Mouse (Mus musculus): ENCODE measurements around the gene Selenok. TPM values are rescaled to one million over a fixed set of nuclear protein-coding genes. Genes with fewer than 3 reads are reported as not detected.

The Selenok gene
- total RNA-seq (2021), result 10 to 100 TPM; 81.3 to 90.2 TPM

DNA sequence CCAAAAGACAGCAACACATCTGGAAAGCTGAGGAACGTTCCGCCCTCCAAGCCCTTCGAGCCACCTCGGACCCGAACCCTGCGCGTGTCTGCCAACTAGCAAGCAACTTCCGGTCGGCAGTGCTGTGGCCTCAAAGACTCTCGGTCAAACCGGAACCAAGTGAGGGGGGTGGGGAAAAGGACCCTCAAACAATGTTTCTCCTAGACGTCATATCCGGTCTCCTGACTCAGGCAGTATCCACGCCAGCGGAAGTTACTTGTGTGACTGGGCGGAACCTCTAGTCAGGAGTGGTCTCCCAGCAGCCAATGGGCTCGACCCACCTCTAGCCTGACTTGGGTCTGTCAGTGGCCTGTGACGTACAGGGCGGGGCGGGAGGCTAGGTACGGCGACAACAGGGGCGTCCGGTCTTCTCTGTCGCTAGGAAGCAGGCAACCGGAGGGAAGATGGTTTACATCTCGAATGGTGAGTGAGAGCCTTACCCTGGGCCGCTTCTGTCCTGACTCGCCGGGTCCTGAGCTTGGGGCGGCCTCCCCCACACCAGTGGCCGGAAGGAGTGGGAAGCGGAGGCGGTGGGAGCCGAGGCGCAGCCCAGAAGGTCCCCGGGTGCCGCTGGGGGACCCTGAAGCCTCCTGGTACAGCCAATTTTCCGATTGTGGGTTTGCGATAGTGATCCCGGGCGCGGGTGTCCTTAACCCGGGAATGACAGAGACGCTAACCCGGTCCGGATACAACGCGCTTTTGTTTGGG, at the start of gene Selenok:
TSS of gene Selenok (plus strand) at position 234 of the 747 bp plus-strand sequence.
- intact Hi-C loops (cut with DNase I), result loop anchor here (5.0 kb wide), 1 partner anchor 509 kb away; the partner anchor contains the start of gene Dcp1a
- DNase-seq (ENCODE audit: low spot score), result peak; percentile 95

DNA sequence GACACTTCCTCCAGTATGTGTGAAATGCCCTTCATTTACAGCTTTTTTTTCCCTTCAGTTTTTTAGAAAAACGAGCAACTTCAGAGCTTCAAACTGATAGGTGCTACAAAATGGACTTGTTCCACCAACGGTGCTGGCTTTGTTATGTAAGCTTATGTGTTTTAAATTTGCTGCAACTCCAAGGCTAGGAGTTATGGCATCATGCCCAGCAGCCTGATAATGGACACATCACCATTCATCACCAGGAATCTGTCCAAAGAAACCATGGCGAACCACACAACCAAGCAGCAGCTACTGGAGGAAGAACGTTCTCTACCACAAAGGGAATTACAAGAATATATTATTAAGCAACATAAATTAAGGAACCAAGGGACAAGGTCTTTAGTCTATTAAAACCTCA, 39.1 kb upstream of the Selenok start:
- intact Hi-C loops (cut with DNase I), result no loop called here
- no peak for DNase-seq (ENCODE audit: low spot score)

DNA sequence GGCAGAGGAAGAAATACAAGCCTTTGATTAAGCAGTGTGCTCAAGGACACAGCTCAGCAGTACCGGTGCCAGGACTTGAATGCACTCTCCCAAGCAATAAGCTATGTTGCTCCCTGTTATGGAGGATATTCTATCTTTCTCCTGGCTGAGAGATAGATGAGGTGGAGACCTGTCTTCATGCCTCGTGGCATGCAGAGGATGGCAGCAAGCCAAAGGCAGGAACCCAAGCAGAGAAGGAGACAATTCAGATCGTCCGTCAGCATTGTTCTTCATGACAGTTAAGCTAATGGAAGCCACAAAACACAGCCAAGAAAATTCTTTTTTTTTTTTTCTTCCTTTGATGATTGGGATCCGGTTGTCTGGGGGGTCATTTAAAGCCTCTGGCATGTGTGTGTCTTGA, 32.6 kb upstream of the Selenok start:
- DNase-seq (ENCODE audit: low spot score), result no peak
- intact Hi-C loops (cut with DNase I), result no loop called here

DNA sequence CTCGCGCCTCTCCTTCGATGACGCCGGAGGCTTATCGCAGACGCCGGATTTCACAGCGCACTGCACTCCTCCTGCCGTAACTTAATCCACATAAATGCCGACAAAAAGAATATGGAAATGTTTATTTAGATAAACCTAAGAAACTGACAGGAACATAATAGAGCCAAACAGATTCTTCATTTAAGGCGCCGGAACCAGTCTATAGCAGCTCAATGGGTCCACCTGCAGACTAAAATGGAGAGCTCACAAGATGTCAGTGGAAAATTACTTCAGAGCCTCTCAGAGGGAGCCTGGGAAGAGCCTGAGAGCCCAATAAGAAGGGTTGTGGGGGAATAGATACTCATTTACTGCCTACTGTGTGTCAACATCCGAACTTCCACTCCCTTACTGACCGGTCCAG, 30.6 kb upstream of the Selenok start:
- no peak for DNase-seq (ENCODE audit: low spot score)
- intact Hi-C loops (cut with DNase I), result no loop called here

DNA sequence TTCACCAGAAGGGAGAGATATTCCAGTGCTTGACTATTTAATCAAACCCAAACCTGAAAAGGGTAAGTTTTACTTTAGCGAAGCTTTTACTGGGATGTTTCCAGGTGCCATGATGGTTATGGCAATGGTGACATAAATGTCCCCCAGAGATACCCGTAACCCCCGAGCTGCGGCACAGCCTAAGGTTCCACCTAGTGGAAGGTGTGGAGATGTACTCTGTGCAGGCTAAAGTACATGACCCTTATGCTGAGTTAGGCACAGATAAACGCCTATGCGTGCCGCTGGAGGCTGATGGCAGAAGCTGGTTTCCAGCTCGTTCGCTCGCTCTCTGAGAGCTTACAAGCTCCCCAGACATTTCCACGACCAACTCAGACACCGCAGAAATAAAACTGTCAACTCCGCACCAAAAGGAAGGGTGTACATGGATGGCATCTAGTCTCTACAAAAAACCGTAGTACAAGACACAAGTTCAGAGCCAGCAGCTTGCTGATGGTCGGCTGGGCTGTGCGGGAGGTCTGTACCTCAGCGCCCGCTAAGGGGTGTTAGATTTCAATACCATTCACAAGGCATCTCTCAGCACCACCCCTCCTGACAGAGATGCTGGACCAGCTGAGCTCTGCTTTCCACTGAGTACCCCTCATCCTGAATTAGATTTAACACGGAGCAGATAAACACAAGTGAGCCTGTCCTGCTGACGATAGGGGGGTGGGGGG, 28.4 kb upstream of the Selenok start:
- no peak for DNase-seq (ENCODE audit: low spot score)
- intact Hi-C loops (cut with DNase I), result loop anchor here (2.0 to 10.0 kb wide), 2 partner anchors 103 to 495 kb away; no protein-coding TSS in a partner anchor

DNA sequence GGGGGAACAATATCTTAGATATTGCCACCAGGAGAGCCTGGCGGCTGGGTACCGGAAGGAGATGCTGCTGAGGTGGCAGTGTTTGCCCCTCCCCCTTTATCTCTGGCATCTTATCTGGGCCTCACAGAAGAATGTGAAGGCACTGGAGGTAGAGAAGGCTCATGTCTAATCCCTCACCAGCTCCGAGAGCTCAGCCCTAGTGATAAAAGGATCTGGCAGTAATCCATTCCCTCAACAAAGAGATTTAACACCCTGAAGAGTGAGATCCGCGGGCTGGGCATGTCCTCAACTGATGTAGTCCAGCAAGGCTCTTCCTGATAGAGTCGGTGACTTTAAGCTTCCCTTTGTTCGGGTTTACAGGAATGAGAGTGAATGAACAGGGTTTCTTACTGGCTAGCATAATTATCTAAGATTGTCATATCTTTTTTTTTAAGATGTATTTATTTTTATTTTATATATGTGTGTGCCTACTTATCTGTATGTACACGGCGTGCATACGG, 27.7 kb upstream of the Selenok start:
- no peak for DNase-seq (ENCODE audit: low spot score)
- intact Hi-C loops (cut with DNase I), result loop anchor here (2.0 to 10.0 kb wide), 2 partner anchors 104 to 496 kb away; no protein-coding TSS in a partner anchor

DNA sequence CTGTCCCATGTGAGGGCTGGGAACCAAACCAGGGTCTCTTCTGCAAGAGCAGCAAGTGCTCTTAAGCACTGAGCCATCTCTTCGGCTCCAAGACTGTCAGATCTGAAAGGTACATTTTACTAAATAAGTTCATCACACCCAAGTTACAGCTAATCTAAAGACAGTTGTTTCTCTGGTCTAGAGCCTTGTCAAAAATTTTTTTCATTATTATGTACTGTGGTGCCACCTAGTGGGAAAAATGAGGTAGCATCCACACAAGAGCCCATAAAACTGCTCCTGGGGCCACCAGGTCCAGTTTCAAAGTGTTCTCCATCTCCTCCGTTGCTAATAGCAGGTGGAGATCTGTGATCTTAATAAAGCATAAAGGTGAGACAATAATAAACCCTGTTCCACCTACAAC, 27.2 kb upstream of the Selenok start:
- intact Hi-C loops (cut with DNase I), result loop anchor here (2.0 to 10.0 kb wide), 2 partner anchors 104 to 496 kb away; no protein-coding TSS in a partner anchor
- no peak for DNase-seq (ENCODE audit: low spot score)

DNA sequence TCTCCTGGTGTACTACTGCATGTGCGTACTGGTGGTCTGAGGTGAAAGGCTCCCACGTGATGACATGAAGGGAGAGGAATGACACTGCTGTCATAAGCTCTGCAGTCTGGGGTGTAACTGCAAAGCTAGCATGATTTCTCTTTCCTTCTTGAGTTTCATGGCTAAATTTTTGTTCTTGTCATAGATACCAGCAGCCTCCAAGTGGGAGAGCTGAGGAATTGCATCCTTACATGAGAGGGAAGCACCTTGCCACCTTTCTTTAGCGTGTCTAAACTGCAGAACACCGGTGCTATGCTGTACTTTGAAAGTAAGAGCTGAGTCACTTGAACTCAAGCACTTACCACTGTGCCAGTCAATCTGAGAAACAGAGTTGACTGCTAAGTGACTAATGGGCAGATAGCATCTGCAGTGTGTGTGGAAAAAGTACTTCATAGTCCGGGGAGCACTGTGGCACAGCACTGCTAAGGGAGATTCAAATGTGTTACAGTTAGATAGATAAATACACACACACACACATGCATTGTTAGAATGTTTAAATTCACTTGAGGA, 21.3 kb upstream of the Selenok start:
- intact Hi-C loops (cut with DNase I), result loop anchor here (10.0 kb wide), 1 partner anchor 502 kb away; no protein-coding TSS in a partner anchor
- no peak for DNase-seq (ENCODE audit: low spot score)

DNA sequence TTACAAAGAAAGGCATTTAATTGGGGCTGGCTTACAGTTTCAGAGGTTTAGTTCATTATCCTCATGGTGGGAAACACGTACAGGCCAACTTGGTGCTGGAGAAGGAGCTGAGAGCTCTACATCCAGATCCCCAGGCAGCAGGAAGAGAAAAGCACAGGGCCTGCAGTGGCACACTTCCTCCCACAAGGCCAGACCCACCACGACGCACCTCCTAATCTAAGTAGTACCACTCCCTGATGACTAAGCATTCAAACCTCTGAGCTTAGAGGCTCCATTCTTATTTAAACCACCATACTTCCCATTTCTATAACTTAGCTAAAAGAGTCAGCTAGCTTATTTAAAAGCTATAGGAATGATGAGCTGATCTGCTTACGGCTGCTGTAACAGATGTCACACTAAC, 17.3 kb upstream of the Selenok start:
- no peak for DNase-seq (ENCODE audit: low spot score)
- intact Hi-C loops (cut with DNase I), result no loop called here

DNA sequence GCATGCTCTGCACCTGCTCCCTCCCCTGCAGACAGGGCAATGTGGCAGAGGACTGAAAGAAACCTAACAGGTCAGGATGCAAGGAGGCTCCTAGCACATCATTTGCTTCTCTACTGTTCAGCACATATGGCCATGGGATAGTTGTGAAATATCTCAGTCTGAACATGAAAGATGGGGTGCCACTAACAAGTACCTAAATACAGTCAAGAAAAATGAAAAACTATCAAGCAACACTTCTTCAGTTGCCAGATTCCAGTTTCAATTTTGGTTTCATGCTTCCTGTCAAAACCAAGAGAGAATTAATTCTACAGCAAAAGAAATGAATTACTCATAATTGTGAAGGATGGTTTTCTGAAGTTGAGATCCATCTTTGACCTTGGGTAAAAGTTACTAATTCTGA, 10.7 kb upstream of the Selenok start:
- no peak for DNase-seq (ENCODE audit: low spot score)
- intact Hi-C loops (cut with DNase I), result no loop called here

DNA sequence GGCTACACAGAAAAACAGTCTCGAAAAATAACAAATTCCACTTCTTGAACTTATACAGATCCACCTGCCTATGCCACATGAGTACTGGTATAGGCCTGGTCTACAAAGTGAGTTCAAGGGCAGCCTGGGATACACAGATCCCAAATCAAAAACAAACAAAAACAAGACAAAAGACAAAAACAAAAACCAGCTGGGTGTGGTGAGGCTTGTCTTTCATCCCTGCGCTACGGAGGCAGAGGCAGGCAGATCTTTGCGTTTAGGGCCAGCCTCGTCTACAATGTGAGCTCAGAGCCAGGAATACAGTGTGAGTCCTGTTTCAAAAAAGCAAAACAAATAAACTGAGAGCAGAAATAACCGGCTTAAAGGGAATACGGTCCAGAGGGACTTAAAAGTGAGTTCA, 497 bp upstream of the Selenok start:
- no peak for DNase-seq (ENCODE audit: low spot score)
- intact Hi-C loops (cut with DNase I), result loop anchor here (5.0 kb wide), 1 partner anchor 510 kb away; the partner anchor contains the start of gene Dcp1a

DNA sequence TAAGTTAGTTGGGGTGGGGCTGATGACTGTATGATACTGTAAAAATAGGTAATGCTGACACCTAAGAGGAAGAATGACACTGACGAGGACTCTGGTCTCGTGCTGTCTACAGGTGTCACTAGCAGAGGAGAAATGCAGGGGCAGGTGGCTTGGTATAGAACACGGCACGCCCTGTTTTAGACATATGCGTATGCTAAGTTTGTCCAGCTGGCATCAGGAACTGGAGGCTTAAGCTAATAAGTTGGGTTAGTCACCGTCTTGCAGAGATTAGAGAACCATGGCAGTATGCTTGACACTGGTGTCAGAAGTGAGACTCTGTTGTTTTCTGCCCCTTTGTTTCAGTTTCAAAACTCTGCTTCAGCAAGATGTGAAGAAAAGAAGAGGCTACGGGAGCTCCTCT, 3.3 kb downstream of the Selenok start:
- intact Hi-C loops (cut with DNase I), result no loop called here

DNA sequence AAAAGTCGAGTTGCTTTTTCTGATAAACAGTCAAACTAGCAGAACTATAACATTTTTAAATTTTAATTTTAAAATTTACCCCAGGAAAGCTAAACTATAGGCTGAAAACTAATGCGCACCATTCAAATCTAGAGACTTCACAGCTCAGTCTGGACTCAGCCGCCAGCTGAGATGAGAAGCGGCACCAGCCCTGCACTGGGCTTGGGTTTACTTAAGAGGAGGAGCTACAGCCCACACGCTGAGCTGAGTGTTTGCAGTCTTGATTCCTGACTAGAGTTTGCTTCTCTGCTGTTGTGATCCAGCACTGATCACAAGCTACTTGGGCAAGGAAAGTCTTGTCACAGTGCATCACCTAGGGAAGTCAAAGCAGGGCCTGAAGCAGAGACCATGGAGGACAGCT, 3.9 kb downstream of the Selenok start:
- intact Hi-C loops (cut with DNase I), result no loop called here
- no peak for DNase-seq (ENCODE audit: low spot score)

More for the DNA sequence above, 3.3 kb downstream of the Selenok start:
- no peak for DNase-seq (ENCODE audit: low spot score)

DNA sequence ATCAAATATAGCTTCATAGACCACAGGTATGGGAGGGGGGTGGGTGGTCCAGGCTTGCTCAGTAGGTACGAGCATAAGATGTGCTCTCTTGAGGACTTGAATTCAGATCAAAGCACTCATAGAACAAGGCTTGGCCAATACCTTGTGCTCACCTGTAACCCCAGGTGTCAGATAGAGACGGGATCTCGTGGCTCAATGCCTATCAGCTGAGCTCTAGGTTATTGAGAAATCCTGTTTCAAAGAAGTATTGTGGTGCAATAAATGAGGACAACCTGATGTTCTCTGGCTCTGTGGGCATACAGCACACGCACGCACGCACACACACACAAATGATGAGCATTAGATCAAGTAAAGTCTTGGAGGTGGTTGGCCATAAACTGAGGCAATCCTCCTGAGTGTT, 8.8 kb downstream of the Selenok start:
- no peak for DNase-seq (ENCODE audit: low spot score)
- intact Hi-C loops (cut with DNase I), result no loop called here

DNA sequence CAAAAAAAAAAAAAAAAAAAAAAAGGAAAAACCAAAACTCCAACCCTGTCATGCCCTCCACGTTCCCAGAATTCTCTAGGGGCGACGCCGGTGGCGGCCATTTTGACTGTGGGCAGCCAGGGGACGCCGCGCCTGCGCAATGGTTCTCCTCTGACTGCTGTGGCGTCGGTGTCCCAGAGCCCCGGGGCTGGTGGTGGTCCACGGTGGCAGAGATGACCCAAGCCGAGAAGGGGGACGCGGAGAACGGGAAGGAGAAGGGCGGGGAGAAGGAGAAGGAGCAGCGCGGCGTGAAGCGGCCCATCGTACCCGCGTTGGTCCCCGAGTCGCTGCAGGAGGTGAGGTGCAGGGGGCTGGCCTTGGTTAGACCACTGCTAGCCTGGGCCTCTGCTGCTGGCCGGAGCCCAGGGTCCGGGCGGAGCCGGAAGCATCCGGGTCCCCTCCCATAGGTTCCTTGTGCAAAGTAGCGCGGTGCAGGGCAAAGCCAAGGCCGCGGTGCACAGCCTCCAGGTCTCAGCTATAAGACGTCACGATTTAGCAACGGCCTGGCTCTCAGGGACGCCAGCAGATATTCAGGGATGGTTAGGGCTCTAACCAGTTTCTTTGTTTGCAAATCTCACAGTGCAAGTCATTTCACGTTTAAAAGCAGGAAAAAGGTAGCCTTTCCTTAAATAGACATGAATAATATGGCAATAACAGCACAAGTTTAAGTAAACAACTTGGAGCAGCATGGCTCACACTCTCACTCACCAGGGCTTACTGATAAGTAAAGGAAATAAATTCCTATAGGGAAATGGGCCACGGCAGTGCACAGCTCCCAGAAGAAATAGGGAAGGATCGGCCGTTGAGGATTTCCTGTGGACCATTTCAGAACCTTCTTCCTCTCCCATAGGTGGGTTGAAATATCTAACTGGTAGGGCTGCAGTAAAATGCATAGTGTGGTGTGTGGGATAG, 10.4 kb downstream of the Selenok start, which contains the start of gene Actr8:
TSS of gene Actr8 (plus strand) at position 84 of the 951 bp plus-strand sequence.
- intact Hi-C loops (cut with DNase I), result no loop called here
- DNase-seq (ENCODE audit: low spot score), result peak; percentile 88

DNA sequence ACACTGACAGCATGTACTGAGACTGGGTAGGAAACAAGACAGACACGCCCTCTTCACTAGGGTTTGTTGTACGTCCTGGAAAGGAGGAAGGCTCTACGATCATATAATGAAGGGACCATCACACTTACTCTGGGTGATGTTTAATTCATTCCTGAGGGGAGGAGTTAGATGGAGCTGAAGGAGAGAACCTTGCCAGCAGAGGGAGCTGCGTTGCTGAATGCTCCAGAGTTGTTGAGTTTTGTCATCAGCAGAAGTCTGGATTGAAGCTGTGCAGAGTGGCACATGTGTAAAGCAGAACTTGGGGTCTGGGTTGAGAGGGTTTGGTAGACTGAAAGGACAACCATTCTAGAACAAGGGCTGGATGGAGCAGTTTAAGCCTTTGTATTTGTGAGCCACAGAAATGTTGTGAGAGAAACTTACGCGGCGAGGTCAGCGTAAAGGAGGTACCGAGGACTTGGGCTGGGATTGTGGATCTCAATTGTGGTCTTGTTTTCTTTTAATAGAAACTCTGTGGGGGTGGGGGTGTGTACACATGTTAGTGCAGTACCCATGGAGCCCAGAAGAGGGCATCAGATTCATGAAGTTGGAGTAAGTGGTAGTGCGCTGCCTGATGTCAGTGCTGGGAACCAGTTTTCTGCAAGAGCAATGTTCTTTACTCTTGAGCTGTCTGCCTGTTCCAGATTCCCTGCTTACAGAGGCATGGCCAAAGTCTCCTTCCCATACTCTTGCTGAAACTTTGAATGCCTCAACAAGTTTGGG, 12.5 kb downstream of the Selenok start:
- no peak for DNase-seq (ENCODE audit: low spot score)
- intact Hi-C loops (cut with DNase I), result no loop called here

DNA sequence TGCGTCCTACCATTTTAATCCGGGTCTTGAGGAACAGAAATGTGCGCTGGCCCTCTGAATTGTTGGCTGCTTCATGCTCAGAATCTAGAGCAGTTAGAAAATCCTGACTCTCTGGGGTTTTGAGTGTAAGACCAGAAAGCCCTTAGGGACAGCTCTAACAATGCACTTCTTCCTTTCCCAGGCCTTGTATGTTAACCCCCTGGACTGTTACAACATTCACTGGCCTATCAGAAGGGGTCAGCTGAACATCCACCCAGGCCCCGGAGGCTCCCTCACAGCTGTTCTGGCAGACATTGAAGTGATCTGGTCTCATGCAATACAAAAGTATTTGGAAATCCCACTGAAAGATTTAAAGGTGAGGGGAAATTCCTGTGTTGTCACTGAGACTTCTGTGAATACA, 18.0 kb downstream of the Selenok start:
- DNase-seq (ENCODE audit: low spot score), result no peak
- intact Hi-C loops (cut with DNase I), result no loop called here

DNA sequence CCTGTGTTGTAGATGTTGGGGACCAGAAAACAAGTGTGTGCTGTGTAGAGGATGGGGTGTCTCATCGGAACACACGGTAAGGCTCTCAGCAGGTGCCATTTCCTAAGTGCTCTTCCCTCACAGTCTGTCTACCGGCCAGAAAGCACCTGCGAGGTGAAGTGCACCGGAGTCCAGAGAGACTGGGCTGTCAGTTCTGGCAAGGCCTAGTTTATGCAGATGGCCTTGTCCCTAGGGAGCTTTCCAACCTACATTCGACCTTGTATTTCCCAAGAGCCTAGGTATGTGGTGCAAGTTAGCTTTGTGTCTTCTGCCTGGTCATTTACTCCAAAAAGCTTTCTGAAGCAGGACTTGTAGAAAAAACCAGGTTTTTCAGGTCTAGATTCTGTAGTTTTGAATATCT, 19.2 kb downstream of the Selenok start:
- intact Hi-C loops (cut with DNase I), result no loop called here
- no peak for DNase-seq (ENCODE audit: low spot score)

DNA sequence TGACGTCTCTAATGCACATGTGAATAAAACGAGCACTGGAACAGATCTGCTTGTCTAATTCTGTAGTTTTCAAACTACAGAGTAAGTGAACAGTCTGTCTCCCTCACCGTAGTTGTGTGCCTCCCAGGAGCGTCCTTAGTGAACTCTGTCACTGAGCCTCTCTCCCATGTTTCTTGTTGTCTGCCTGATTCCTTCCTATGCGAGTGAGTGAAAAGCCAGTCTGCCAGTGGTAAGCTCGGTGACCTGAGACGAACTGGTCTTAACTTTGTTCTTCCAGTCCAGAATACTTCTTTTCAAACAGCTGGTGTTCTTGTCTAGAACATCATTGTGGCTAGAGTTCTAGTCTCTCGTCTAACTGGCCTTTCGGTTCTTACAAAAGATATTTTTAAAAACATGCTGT, 19.6 kb downstream of the Selenok start:
- intact Hi-C loops (cut with DNase I), result no loop called here

More for the DNA sequence above, 19.6 kb downstream of the Selenok start:
- DNase-seq (ENCODE audit: low spot score), result no peak

Measured in heart, postnatal 25 days (tissue).